ENCODE assay signal across 9 mouse cellular contexts in genomic region chr13:94710574-94711172, GRCm38 (mm10).
DNase-seq lines count a peak whose midpoint lies in the region; ATAC-seq and TF ChIP-seq lines count a peak whose summit lies in the region.
"Had no signal": no experiment of that assay in that cellular context is flagged by ENCODE, and none has a peak within 500 bp of the region (broad histone marks: within the 10 kb centered on the region; RNA-seq: fewer than 3 reads in every experiment).

No protein-coding gene starts in this region.

- no peaks in the 10 kb centered on the region for H3K9me3 ChIP-seq in heart, postnatal 0 days (replicated peaks; ENCODE audit: control insufficient read depth, low read length)
- H3K9me3 ChIP-seq in liver, embryonic 16.5 days (replicated peaks; ENCODE audit: control insufficient read depth, low read length), result no peaks in the 10 kb centered on the region

- no peak for ATAC-seq in heart, postnatal 0 days (ENCODE audit: insufficient read depth, low read depth)
- no peak for ATAC-seq in liver, embryonic 16.5 days (ENCODE audit: low read depth)

- H3K27me3 ChIP-seq in heart, postnatal 0 days (ENCODE audit: control insufficient read depth, insufficient read depth, low read length), result peaks cover 84% of the 10 kb centered on the region
- H3K27me3 ChIP-seq in liver, embryonic 16.5 days (ENCODE audit: control insufficient read depth, insufficient read depth, low read depth, low read length), result peaks cover 60% of the 10 kb centered on the region

- peak overlapping the region; percentile 49 for H3K4me3 ChIP-seq in heart, postnatal 0 days (ENCODE audit: low read depth, low read length)
- H3K4me3 ChIP-seq in liver, embryonic 16.5 days (ENCODE audit: low read depth, low read length), result peak overlapping the region; percentile 24
- H3K4me3 ChIP-seq: myocyte had no signal

- peak overlapping the region; percentile 79 for H3K4me2 ChIP-seq in heart, postnatal 0 days (ENCODE audit: low read depth, low read length)
- H3K4me2 ChIP-seq in liver, embryonic 16.5 days (ENCODE audit: low read depth, low read length), result peak overlapping the region; percentile 29

- TF ChIP-seq CTCF in heart, postnatal 0 days (IDR thresholded peaks at IDR 0.05; ENCODE audit: low read depth), result no peak

- DNase-seq in A20 (ENCODE audit: low read depth, low spot score) (peak; percentile 7), R1 (ENCODE audit: low read depth, low spot score) (peak; percentile 66)
- DNase-seq in heart, postnatal 0 days (ENCODE audit: low spot score), result no peak
- no peak for DNase-seq in frontal cortex, postnatal 25 days (ENCODE audit: low spot score in 2 of 2)
- DNase-seq in testis, postnatal 10 days (ENCODE audit: low spot score), result no peak
- no peak for DNase-seq in spleen, postnatal 4 days (ENCODE audit: low spot score in 2 of 2)
- no peak for DNase-seq in right cerebral cortex, postnatal 10 days (ENCODE audit: low spot score in 2 of 2)

- H3K9ac ChIP-seq in heart, postnatal 0 days (replicated peaks; ENCODE audit: low read depth, low read length), result no peak overlapping the region
- no peak overlapping the region for H3K9ac ChIP-seq in liver, embryonic 16.5 days (ENCODE audit: low read depth, low read length)

- no peak overlapping the region for H3K27ac ChIP-seq in heart, postnatal 0 days (ENCODE audit: low read depth)
- H3K27ac ChIP-seq in liver, embryonic 16.5 days (ENCODE audit: low read length), result no peak overlapping the region

- no peaks in the 10 kb centered on the region for H3K36me3 ChIP-seq in heart, postnatal 0 days (replicated peaks; ENCODE audit: control insufficient read depth, insufficient read depth, low read length)
- no peaks in the 10 kb centered on the region for H3K36me3 ChIP-seq in liver, embryonic 16.5 days (ENCODE audit: control insufficient read depth, insufficient read depth)

- TF ChIP-seq EP300 in heart, postnatal 0 days (IDR thresholded peaks at IDR 0.05; ENCODE audit: low read depth), result no peak

- 3% methylated on average over 26 of the region's 26 CpGs for WGBS in heart, postnatal 0 days
- 2% methylated on average over 26 of the region's 26 CpGs for WGBS in liver, embryonic 16.5 days (ENCODE audit: insufficient replicate concordance)

- H3K4me1 ChIP-seq in heart, postnatal 0 days (ENCODE audit: control insufficient read depth, insufficient read depth), result peaks cover 7% of the 10 kb centered on the region; the same call in 1 of the 2 replicates
- H3K4me1 ChIP-seq in liver, embryonic 16.5 days (ENCODE audit: control insufficient read depth, low read depth, low read length), result peaks cover 2% of the 10 kb centered on the region; the same call in 1 of the 2 replicates

Comparison
In these comparisons a context has a peak if more than half of its experiments do, and no peak if none do; other contexts are left out.
1. DNase-seq: peak in A20 (single experiment) and R1 (single experiment); none in heart, postnatal 0 days (single experiment), frontal cortex, postnatal 25 days (0 of 2), testis, postnatal 10 days (single experiment), spleen, postnatal 4 days (0 of 2) and right cerebral cortex, postnatal 10 days (0 of 2).